ENCODE assay signal across 9 mouse cellular contexts in the genomic region with DNA sequence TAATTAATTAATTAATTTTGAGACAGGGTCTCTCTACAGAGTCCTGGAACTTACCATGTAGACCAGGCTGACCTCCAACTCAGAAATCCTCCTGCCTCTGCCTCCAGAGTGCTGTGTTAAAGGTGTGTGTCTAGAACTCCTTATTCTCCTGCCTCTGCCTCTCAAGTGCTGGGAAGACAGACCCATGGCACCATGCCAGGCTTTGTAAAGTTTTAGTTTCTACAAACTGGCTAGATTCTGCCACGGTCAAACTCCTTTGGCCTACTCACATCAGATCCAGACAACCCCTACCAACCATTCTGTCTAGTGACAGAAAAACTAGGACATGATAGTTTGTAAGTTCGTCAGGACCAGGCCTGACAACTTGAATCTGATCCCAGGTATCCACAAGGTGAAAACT. TPM values are rescaled to one million over a fixed set of nuclear protein-coding genes. Genes with fewer than 3 reads are reported as not detected.
DNase-seq lines count a peak whose midpoint lies in the region; ATAC-seq and TF ChIP-seq lines count a peak whose summit lies in the region.
"Had no signal": no experiment of that assay in that cellular context is flagged by ENCODE, and none has a peak within 500 bp of the region (broad histone marks: within the 10 kb centered on the region; RNA-seq: fewer than 3 reads in every experiment).

No protein-coding gene starts in this region.

- H3K9me3 ChIP-seq in megakaryocyte, embryonic 14.5 days: no peaks in the 10 kb centered on the region
- H3K9me3 ChIP-seq in limb, embryonic 15.5 days: no peaks in the 10 kb centered on the region
- no peaks in the 10 kb centered on the region for H3K9me3 ChIP-seq in stomach, postnatal 0 days (ENCODE audit: control insufficient read depth, low read length)

- H3K27ac ChIP-seq in limb, embryonic 15.5 days: no peak overlapping the region
- H3K27ac ChIP-seq in stomach, postnatal 0 days (replicated peaks): no peak overlapping the region

- peak overlapping the region; percentile 26 for H3K4me3 ChIP-seq in megakaryocyte, embryonic 14.5 days (replicated peaks)
- peak overlapping the region; percentile 97 for H3K4me3 ChIP-seq in limb, embryonic 15.5 days
- no peak overlapping the region; the same call in 1 of the 2 replicates for H3K4me3 ChIP-seq in stomach, postnatal 0 days (ENCODE audit: low read depth, low read length)

- peak overlapping the region; percentile 87 for H3K4me2 ChIP-seq in limb, embryonic 15.5 days
- peak overlapping the region; percentile 86 for H3K4me2 ChIP-seq in stomach, postnatal 0 days (replicated peaks; ENCODE audit: low read depth)

- peaks cover 88% of the 10 kb centered on the region for H3K4me1 ChIP-seq in megakaryocyte, embryonic 14.5 days
- peaks cover 30% of the 10 kb centered on the region for H3K4me1 ChIP-seq in limb, embryonic 15.5 days
- H3K4me1 ChIP-seq in stomach, postnatal 0 days (replicated peaks; ENCODE audit: control insufficient read depth, insufficient read depth): peaks cover 4% of the 10 kb centered on the region; the same call in 1 of the 2 replicates

- peak; percentile 61 for DNase-seq in cerebellum, adult 9-10 months
- DNase-seq in cerebellum, adult 8-10 months: no peak
- DNase-seq in stomach, postnatal 0 days (ENCODE audit: low spot score): no peak
- DNase-seq in spleen, adult 12 weeks (ENCODE audit: low spot score): no peak
- no peak for DNase-seq in right cerebral cortex, adult 2 months (ENCODE audit: low spot score in 2 of 2)
- DNase-seq: gastrocnemius, postnatal 36 days had no signal

- no peaks in the 10 kb centered on the region for H3K27me3 ChIP-seq in megakaryocyte, embryonic 14.5 days (replicated peaks)
- H3K27me3 ChIP-seq in limb, embryonic 15.5 days: no peaks in the 10 kb centered on the region
- no peaks in the 10 kb centered on the region for H3K27me3 ChIP-seq in stomach, postnatal 0 days (ENCODE audit: control insufficient read depth, insufficient read depth, low read length)

- ATAC-seq in megakaryocyte, adult 5-6 weeks (ENCODE audit: poor library complexity, severe bottlenecking): no peak
- no peak for ATAC-seq in limb, embryonic 15.5 days (ENCODE audit: insufficient number of reproducible peaks, low FRiP score, low TSS enrichment, low read depth)
- ATAC-seq in stomach, postnatal 0 days (ENCODE audit: low FRiP score, low TSS enrichment): no peak

- TF ChIP-seq CTCF in stomach, postnatal 0 days (IDR thresholded peaks at IDR 0.05; ENCODE audit: low read depth): no peak

- TF ChIP-seq EP300 in stomach, postnatal 0 days (optimal IDR thresholded peaks at IDR 0.05): no peak

- peaks cover 70% of the 10 kb centered on the region for H3K36me3 ChIP-seq in megakaryocyte, embryonic 14.5 days (replicated peaks; ENCODE audit: low read length)
- peaks cover 48% of the 10 kb centered on the region for H3K36me3 ChIP-seq in limb, embryonic 15.5 days
- H3K36me3 ChIP-seq in stomach, postnatal 0 days (ENCODE audit: control insufficient read depth, insufficient read depth, low read length): peaks cover 10% of the 10 kb centered on the region

- WGBS in limb, embryonic 15.5 days: 89% methylated on average over 2 of the region's 2 CpGs
- WGBS in stomach, postnatal 0 days: 77% methylated on average over 2 of the region's 2 CpGs

- no peak overlapping the region for H3K9ac ChIP-seq in limb, embryonic 15.5 days
- no peak overlapping the region for H3K9ac ChIP-seq in stomach, postnatal 0 days (ENCODE audit: low read length)

RNA-seq across cellular contexts. Expression of gene Slc35e1, which starts 1.4 kb away (rescaled TPM):
- 2.1 and 2.4 TPM in 2 replicates for polyA plus RNA-seq in megakaryocyte, embryonic 14.5 days (2012; ENCODE audit: insufficient read depth, low replicate concordance)
- total RNA-seq in megakaryocyte, adult 5-6 weeks (2015): 50.7 and 54.0 TPM in 2 replicates
- total RNA-seq in megakaryocyte, adult 5-6 weeks (2017): 45.7 and 49.9 TPM in 2 replicates
- polyA plus RNA-seq in limb, embryonic 15.5 days (2015; fragmentation: Nextera tagmentation; extraction: Ambion mirVana): 17.6 and 20.0 TPM in 2 replicates
- polyA plus RNA-seq in stomach, postnatal 0 days (2015; fragmentation: Nextera tagmentation; extraction: Ambion mirVana): 8.5 TPM in 2 replicates

RNA-seq across cellular contexts. Expression of gene Cherp, which starts 16.0 kb away (rescaled TPM):
- 85.3 and 112 TPM in 2 replicates for polyA plus RNA-seq in megakaryocyte, embryonic 14.5 days (2012; ENCODE audit: insufficient read depth, low replicate concordance)
- 55.9 and 63.0 TPM in 2 replicates for total RNA-seq in megakaryocyte, adult 5-6 weeks (2015)
- 5.9 and 21.8 TPM in 2 replicates for total RNA-seq in megakaryocyte, adult 5-6 weeks (2017)
- polyA plus RNA-seq in limb, embryonic 15.5 days (2015; fragmentation: Nextera tagmentation; extraction: Ambion mirVana): 53.4 and 58.2 TPM in 2 replicates
- 15.6 and 19.2 TPM in 2 replicates for polyA plus RNA-seq in stomach, postnatal 0 days (2015; fragmentation: Nextera tagmentation; extraction: Ambion mirVana)

RNA-seq across cellular contexts. Expression of gene 1700030K09Rik, which starts 47.3 kb away (rescaled TPM):
- polyA plus RNA-seq in megakaryocyte, embryonic 14.5 days (2012; ENCODE audit: insufficient read depth, low replicate concordance): 0.77 and 1.3 TPM in 2 replicates
- 0.89 and 1.5 TPM in 2 replicates for total RNA-seq in megakaryocyte, adult 5-6 weeks (2015)
- 2.8 and 3.0 TPM in 2 replicates for total RNA-seq in megakaryocyte, adult 5-6 weeks (2017)
- 14.2 and 14.7 TPM in 2 replicates for polyA plus RNA-seq in limb, embryonic 15.5 days (2015; fragmentation: Nextera tagmentation; extraction: Ambion mirVana)
- polyA plus RNA-seq in stomach, postnatal 0 days (2015; fragmentation: Nextera tagmentation; extraction: Ambion mirVana): 4.2 and 5.4 TPM in 2 replicates

RNA-seq across cellular contexts. Expression of gene Calr3, which starts 47.3 kb away (rescaled TPM):
- polyA plus RNA-seq in megakaryocyte, embryonic 14.5 days (2012; ENCODE audit: insufficient read depth, low replicate concordance): not detected in 2 replicates
- 0.62 TPM in 1 of 2 replicates, not detected in the other for total RNA-seq in megakaryocyte, adult 5-6 weeks (2015)
- total RNA-seq in megakaryocyte, adult 5-6 weeks (2017): 0.49 TPM in 1 of 2 replicates, not detected in the other
- polyA plus RNA-seq in limb, embryonic 15.5 days (2015; fragmentation: Nextera tagmentation; extraction: Ambion mirVana): 1.4 and 1.7 TPM in 2 replicates
- 5.4 TPM in 2 replicates for polyA plus RNA-seq in stomach, postnatal 0 days (2015; fragmentation: Nextera tagmentation; extraction: Ambion mirVana)

RNA-seq across cellular contexts. Expression of gene Med26, which starts 57.1 kb away (rescaled TPM):
- polyA plus RNA-seq in megakaryocyte, embryonic 14.5 days (2012; ENCODE audit: insufficient read depth, low replicate concordance): 19.9 and 33.8 TPM in 2 replicates
- total RNA-seq in megakaryocyte, adult 5-6 weeks (2015): 6.6 and 6.8 TPM in 2 replicates
- total RNA-seq in megakaryocyte, adult 5-6 weeks (2017): 4.2 and 4.7 TPM in 2 replicates
- polyA plus RNA-seq in limb, embryonic 15.5 days (2015; fragmentation: Nextera tagmentation; extraction: Ambion mirVana): 18.8 and 19.5 TPM in 2 replicates
- 7.1 and 7.4 TPM in 2 replicates for polyA plus RNA-seq in stomach, postnatal 0 days (2015; fragmentation: Nextera tagmentation; extraction: Ambion mirVana)
